Mouse (Mus musculus) c-Kit-positive CD71-positive TER-119-positive erythroid progenitor cells, embryonic 14.5 days (primary cell): Measurements from ENCODE around the gene Fsd1.
"Not testable (repeated sequence)": the region's sequence is repeated elsewhere in the genome, so short reads cannot be mapped to it uniquely, and the experiment has no call there.

Experiments
- DNase-seq: peaks from one replicate; pipeline ENCODE4 v3.0.0-alpha.2; 2013; ENCODE audit warnings: low spot score

Fsd1 gene

DNA sequence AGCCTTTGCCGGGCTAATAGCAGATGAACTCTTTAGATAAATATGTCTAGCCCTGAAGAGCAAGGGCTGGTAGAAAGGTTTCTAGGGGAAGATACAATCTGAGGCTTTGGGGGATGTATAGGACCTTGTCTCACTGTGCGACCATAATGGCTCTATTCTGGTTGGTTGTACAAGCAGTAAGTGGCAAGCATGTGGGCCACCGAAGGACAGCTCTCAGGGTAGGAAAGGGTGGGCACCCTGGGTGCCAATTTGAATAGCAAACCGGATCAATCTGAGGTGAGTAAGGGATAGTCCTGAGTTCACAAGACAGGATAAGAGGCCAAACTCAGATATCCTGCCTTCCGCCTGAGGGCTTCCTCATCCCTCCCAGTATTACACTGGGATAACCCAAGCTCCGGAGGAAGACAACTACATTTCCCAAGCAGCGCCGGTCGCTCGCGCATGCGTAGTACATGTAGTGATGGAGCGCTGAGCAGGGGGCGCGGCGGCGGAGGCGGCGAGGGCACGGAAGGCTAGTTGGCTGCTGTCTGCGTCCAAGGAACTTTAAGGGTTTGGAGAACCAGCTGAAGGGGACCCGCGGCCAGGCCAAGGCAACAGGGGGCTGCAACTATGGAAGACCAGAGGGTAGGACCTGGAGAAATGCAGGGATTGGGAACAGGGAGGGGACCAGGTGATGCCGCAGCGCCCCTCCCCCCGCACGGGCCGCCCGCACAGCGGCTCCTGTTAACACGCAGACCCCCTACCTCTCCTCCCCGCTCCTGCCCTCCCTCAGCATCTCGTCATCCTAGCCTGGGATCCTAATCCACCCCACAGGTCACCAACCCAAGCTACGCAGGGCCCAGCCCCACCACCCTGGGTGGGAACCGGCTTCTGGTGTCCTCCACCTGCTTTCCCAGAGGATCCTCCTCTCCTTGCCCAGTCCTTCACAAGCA is at the start of gene Fsd1:
Gene Fsd1, plus strand, starts transcription at position 480 of the 932 bp plus-strand sequence.
- no peak for DNase-seq

DNA sequence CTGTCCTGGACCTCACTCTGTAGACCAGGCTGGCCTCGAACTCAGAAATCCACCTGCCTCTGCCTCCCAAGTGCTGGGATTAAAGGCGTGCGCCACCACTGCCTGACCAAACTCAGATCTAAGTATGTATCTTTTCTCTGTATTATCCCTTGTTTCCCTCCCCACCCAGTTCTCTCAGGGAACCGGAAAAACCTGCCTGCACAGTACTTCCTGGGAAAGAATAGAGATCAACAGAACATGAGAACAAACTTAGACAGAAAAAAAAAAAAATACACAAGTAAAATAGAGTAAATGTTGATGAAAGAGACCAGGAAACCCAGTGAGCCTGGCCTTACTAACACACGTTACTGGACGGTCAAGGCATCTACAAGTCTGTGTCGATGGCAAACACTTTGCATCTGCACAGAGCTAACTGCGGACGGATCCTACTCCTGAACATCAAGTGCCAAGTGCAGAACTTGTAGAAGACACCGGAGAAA is 41.9 kb upstream of the Fsd1 start:
- not testable (repeated sequence) for DNase-seq

DNA sequence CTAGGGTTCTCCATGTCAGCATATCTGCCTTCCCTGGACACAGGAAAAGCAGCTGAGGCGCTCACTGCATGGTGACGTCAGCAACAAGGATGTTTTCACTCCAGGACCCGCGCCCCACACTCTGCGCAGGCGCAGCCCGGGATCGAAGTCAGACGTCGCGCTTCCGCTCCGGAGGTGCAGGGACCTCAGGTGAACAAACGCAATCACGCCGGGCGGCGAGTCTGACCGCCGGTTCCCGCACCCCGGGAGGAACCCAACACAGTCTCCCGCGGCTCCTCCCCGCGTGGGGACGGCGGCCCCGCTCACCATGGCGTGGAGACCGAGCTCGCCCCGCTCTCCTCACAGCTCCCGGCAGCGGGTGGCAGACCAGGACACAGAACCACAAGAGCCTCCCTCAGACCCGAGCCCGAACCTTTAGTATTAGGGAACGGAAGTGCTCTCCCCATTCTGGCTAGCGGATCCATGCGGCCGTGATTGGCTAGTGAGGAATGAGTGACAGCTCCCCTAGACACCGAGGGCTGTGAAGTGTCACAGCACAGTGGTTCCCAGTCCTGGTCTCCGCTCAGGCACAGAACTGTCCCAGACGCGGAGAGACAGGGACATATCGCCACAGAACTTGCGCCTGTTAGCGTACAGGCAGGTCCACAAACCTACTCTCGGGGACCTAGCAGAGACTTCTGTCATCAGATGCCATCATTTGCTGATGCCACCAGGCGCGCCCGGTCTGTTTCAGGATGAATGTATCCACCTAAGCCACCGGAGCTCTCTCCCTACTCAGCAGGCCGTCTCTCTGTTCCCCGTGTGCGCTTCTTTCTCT is 41.2 kb upstream of the Fsd1 start:
- peak; percentile 73 for DNase-seq

DNA sequence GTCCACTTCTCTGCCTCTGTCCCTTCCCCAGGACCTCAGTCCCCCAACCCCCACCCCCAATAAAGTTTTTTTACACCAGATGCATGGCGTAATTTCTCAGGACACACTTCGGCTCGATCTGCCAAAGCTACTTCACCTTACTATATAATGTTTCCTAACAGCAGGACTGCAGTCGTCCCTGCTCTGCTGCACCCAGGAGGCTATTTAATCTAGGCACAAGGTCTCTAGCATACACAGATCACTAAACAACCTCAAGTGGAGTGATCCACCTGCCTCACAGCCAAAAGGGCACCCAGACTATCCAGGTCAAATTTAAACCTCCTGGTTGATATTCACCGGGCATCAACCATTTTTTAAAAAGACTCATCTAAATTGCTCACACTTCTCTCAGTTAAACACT is 40.6 kb upstream of the Fsd1 start:
- no peak for DNase-seq

DNA sequence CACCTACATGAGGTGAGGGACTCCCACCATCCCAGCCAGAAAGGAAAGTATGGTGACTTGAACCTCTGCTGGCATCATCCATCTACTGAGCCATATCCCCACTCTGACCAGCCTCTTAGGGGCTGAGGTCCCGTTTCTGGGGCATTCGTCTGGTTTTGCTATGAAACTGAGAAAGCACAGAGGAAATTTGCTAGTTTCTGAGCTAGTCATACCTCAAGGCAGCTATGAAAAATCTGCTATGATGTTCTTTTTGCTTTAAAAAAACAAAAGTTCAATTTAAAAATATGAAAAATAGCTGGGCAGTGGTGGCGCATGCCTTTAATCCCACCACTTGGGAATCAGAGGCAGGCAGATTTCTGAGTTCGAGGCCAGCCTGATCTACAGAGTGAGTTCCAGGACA is 37.7 kb upstream of the Fsd1 start:
- no peak for DNase-seq

DNA sequence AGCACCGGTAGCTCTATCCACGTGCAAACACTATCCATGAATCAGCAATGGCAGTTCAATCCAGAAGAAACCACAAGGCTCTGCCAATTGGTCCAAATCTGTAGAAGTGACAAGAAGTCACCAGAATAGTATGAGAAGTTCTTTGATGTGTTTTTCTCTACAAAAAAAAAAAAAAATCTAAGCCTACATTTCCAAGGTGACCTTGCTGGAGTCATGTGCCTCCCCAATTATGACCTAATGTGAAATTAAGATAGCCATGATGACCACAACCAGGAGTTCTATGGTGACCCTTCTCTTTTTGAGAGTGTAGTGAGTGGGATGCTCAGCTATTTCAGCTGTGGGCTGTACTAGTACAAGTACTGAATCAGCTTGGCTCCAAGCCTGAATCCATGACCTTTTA is 36.9 kb upstream of the Fsd1 start, which contains the start of gene Zfp119b:
Gene Zfp119b, minus strand, starts transcription at position 101 of the 400 bp plus-strand sequence.
- DNase-seq, result no peak

DNA sequence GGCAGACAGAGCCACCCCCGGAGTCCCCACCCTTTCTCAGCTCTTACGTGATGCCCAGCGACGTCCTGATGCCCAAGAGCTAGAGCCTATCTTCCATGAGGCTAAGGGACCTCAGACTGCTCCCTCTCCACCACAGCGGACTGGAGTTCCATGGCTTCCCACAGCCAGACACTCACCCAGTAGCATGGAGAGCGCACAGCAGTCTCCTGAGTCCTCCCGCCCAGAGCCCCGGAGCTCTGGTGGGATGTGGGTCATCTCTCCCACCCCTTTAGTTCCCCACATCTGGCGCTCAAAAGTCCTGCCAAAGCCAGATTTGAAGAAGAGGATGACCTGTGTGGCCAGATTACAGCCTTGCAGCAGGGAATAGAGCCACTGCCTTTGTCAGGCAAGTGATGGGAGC is 35.7 kb upstream of the Fsd1 start:
- DNase-seq, result no peak

DNA sequence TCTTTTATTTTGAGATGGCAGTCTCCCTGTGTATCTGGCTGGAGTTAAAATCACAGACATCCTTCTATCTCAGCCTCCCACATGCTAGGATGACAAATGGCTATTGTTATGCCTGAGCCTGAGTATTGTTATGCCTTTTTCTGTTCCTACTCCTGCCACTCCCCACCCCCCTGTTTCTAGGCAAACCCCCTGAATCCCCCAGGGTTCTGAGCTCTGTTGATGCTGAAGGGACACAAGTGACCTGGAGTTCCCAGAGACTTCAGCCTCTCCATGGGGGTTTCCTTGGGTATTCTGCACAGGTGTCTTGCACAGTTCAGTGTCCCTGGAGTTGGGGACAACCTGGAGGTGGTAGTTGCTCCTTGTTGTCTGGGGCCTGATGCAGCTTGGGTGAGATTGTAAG is 34.3 kb upstream of the Fsd1 start:
- no peak for DNase-seq

DNA sequence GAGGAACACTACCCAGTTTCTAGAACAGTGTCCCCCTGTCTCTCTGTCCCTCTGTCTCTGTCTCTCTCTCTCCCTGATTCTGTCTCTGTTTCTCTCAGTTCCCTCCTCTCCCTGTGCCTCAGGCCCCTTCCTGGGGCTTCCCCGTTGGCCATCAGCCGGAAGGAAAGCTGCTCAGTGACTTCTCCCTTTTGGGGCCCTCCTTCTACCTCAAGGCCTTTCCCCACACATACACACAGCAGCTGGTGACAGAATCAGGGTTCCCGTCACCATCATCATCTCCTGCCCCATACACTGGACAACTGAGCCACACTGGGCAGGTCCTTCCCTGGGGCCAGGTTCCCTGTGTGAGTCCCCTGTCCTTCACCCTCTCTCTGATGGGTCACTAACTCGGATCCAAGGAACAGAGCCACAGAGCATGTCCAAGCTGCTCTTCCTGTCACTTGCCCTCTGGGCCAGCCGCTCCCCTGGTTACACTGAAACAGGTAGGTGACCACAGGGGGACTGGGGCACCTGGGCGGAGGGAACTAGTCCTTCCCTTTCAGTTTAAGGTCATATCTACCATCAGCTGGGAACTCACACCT is 33.8 kb upstream of the Fsd1 start, which contains the start of gene Ebi3:
Gene Ebi3, plus strand, starts transcription at position 194 of the 581 bp plus-strand sequence.
- DNase-seq, result no peak

DNA sequence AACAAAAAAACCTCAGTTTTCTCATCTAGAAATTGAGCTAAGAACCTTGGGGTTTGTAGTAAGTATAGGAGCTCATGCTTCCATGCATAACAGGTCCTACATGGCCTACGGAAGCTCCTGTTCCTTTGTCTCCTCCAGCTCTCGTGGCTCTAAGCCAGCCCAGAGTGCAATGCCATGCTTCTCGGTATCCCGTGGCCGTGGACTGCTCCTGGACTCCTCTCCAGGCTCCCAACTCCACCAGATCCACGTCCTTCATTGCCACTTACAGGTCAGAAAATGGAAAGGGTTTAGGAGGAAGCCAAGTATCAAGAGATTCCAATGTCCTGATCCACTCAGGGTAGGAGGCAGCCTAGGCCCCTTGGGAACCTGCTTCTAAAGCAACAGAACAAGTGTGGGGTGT is 32.6 kb upstream of the Fsd1 start:
- no peak for DNase-seq

DNA sequence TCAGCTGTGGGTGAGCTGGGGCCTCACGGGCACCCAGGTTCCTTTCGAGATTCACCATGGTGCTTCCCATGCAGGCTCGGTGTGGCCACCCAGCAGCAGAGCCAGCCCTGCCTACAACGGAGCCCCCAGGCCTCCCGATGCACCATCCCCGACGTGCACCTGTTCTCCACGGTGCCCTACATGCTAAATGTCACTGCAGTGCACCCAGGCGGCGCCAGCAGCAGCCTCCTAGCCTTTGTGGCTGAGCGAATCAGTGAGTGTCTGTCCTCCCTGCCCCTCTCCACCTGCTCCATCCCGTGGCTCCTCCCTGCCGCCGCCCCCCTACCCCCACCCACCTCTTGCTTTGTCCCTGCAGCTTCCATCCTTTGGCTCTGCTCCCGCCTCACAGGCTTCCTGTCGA is 32.1 kb upstream of the Fsd1 start:
- no peak for DNase-seq

DNA sequence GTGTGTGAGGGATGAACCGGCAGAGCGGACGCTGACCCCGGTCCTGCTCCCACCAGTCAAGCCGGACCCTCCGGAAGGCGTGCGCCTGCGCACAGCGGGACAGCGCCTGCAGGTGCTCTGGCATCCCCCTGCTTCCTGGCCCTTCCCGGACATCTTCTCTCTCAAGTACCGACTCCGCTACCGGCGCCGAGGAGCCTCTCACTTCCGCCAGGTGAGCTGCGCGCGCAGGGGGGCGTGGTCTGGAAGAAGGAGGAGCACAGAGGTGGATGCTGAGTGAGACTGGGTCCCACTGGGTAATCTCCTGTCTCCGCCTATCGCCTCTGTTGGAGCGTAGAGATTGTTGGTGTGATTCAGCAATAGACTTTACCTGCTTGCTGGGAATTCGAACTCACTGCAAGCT is 30.2 kb upstream of the Fsd1 start:
- peak; percentile 70 for DNase-seq

DNA sequence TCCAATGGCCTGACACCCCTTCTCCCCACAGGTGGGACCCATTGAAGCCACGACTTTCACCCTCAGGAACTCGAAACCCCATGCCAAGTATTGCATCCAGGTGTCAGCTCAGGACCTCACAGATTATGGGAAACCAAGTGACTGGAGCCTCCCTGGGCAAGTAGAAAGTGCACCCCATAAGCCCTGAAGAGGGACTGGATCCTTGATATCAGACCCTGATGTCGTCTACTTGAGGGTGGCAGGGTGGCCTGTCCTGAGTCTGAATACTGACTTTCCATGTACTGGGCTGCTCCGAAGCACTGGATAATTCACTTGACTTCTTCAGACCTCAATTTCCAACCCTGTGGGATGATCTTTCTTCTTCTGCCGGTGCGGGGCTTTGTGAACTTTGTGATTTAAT is 29.7 kb upstream of the Fsd1 start:
- no peak for DNase-seq

DNA sequence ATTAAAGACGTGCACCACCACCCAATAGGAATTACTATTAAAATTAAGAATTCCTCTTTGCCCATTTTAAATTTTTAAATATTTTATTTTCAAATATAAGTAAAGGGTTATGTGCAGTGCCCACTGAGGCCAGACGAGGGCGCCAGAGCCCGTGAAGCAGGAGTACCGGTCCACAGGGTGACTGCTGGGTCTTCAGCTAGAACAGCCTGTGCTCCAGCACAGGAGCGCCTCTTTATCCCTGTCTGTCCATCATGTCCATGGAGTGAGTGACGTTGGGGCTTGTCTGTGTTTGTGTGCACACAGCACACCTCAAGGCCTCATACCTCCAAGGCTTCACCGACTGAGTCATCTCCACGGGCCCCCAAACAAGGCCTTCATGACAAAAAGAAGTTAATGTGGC is 29.1 kb upstream of the Fsd1 start:
- peak; percentile 69 for DNase-seq

DNA sequence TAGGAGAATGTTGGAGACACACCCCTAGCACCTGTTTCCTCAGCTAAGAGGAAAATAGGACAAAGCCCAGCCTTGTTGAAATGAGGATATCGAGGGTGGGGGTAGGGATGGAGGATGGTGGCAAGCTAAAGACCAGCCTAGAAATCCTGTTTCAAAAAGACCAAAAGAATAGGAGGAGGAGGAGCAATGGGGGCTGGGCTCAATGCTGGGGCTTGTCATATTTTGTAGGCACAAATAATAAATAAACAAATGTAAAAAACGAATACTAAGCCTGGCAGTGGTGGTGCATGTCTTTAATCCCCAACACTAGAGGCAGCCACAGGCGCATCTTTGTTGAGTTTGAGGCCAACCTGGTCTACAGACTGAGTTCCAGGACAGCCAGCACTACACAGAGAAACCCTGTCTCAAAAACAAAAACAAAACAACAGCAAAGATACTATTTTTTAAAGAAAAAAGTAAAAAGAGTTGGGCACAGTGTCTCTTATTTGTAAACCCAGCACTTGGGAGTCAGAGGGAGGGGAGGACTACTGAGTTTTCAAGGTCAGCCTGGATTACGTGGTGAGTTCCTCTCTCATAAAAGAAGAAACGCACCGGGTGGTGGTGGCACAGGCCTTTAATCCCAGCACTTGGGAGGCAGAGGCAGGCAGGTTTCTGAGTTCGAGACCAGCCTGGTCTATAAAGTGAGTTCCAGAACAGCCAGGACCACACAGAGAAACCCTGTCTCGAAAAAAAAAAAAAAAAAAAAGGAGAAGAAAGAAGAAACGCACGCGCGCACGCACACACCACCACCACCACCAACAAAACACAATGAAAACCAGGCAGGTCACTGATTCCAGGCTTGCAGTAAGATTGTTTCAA is 28.4 kb upstream of the Fsd1 start:
- no peak for DNase-seq

DNA sequence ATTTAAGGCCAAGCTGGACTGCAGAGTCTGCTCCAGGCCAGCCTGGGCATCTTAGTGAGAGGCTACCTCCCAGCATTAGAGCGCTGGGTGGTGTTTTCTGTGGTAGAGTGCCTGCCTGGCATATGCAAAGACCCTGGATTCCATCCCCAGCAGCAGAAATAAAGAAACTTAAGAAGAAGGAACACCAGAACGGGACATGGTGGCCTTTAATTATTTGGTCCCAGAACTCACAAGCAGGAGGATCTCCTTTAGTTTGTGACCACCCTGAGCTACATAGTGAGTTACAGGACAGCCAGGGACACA is 27.8 kb upstream of the Fsd1 start:
- DNase-seq, result no peak

DNA sequence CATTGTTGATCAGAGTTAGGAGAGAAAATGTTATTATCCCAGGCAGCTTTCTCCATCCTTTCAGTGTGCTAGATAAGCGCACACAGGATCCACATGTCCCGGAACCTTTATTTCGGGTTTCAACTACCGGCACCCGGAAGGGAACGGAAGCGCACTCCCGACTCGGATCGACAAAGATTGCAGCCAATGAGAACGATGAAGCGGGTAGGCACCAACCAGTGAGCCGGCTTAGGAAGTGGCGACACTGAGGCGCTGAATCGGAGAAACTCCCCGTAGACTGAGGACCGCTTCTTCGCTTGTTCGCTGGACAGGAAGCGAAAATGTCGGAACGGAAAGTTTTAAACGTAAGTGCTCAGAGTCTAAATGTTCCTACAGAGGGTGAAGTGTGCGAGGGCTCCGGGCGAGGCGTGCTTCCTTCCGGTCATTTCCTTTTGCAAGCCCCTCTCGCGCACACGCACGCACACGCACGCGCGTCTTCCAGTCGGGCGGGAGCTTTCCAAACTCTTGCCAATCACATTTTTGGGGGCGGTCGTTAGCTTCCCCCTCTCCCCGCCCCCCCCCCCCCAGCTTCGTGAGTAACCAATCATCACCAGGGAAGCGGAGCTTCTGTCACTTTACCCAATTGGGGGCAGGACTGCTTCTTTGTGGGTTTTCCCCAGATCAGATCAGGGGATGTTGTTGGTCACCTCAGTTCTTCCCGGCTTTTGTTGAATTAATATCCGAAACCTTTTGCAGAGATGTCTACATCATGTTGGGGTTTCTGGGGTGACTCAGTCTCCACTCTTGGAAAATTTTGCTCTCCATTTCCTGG is 27.2 kb upstream of the Fsd1 start, which contains the start of gene Yju2:
Gene Yju2, plus strand, starts transcription at position 182 of the 811 bp plus-strand sequence.
- DNase-seq, result peak; percentile 96

DNA sequence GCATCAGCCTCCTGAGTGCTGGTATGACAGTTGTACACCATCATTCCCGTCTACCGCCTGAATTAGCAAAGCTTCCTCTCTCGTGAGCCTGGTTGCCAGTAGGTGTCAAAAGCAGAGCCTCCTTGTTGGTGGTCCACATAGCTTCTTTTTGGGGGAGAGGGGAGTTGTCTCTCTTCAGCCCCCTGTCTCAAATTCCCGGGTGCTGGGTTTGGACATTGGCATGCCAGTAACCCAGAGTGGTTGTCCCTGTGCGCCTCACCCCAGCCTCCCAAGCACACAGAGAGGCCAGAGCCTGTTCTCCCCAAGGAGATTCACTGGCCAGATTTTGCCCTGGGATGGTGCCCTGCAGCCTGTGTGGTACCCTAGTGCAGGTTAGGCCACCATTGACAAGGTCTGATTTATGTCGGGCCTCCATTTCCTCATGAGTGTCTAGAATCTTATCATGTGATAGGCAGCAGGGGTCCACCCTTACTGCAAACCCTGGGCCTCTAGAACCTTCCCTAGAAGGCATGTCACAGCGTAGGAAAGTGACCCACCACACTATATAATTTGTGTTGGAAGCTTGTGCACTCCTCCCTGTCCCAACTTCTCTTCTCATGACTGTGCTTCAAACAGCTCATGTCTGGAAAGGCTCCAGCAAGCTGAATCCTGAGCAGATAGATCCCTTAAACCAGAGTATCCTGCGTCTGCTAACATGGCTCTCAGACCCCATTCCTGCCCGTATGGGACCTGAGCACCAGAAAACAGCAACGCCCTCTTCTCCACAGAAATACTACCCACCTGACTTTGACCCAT is 26.2 kb upstream of the Fsd1 start:
- DNase-seq, result no peak

DNA sequence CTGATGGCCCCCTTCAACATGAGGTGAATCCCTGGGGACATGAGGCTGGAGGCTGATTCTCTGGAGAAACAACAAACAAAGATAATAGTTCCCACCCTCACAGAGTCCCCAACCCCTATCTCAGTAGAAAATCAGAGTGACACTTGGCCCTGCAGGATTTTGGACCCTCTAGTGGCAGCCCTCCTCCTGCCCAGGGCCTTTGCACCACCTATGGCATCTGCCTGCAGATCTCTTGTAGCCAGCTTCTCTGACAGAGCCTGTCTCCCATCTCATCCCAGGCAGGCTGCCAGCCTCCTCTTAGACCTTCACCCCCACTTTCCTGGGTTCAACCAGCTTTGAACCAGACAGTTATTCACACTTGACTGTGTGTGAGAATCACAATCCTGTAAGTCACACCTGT is 25.5 kb upstream of the Fsd1 start:
- no peak for DNase-seq

DNA sequence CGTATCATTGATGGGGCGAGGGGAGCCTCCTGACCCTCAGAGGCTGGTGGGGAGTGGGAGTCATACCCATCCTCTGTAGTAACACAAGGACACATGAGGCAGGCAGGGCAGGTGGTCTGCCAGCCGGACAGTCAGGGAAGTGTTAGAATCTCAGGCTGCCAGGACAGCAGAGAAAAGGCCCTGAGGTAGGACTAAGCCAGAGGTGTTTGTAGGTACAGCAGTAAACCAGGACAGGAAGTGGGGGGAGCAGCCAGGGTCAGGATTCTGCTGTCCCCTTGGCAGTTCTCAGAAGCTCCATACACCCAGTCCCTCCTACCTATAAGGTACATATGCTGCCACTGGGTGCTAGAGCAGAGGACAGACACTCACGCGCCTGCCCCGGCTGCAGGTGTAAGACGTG is 24.7 kb upstream of the Fsd1 start:
- DNase-seq, result no peak
